Mouse (Mus musculus) CH12.LX (cell line): ENCODE measurements around the gene Brinp2. TPM values are rescaled to one million over a fixed set of nuclear protein-coding genes. Genes with fewer than 3 reads are reported as not detected.

ENCODE experiments used
- DNase-seq: peaks from one replicate; pipeline ENCODE4 v3.0.0-alpha.2; 2013; ENCODE audit errors: extremely low read depth
- H3K27ac ChIP-seq: 2 replicates; pipeline ENCODE4 v1.5.1; 2012; ENCODE audit warnings: low read depth, mild to moderate bottlenecking, control low read depth, moderate library complexity; ENCODE audit not compliant: insufficient read depth
- H3K27me3 ChIP-seq: replicated peaks from 2 replicates; pipeline ENCODE3; 2012; ENCODE audit warnings: inconsistent platforms
- H3K36me3 ChIP-seq, 2 experiments: replicated peaks in 1 of 2; 2 replicates each; pipeline versions ENCODE3 to v1.6.1; 2012; ENCODE audit warnings: inconsistent platforms in 1 of 2, low read length in 1 of 2, mild to moderate bottlenecking in 1 of 2, mixed read lengths in 1 of 2, moderate library complexity in 1 of 2; ENCODE audit not compliant: control insufficient read depth in 1 of 2, insufficient read depth in 1 of 2
- H3K4me1 ChIP-seq, 2 experiments: 2 replicates each; pipeline ENCODE4 v1.6.1; 2012; ENCODE audit warnings: inconsistent platforms in 1 of 2, moderate library complexity in 1 of 2; ENCODE audit not compliant: insufficient read depth in 2 of 2, control insufficient read depth in 1 of 2
- H3K4me2 ChIP-seq: 2 replicates; pipeline ENCODE4 v1.6.1; 2012; ENCODE audit warnings: low read depth, mild to moderate bottlenecking, control low read depth; ENCODE audit not compliant: poor library complexity, insufficient read depth, severe bottlenecking
- H3K4me3 ChIP-seq, 3 experiments: fragments of 150-350 bp in 1 of 3; sonication (generic) in 1 of 3; replicated peaks in 1 of 3; 2 replicates each; pipeline versions ENCODE3 to v1.5.1; 2011 to 2012; ENCODE audit warnings: low read depth in 2 of 3, low read length in 2 of 3, mild to moderate bottlenecking in 2 of 3, moderate library complexity in 2 of 3, control low read depth in 1 of 3, improper control_type of control experiment in 1 of 3, inconsistent platforms in 1 of 3, mixed read lengths in 1 of 3; ENCODE audit not compliant: poor library complexity in 1 of 3
- H3K79me2 ChIP-seq: replicated peaks from 2 replicates; pipeline ENCODE4 v1.6.1; 2012; ENCODE audit warnings: mild to moderate bottlenecking, moderate library complexity; ENCODE audit not compliant: control insufficient read depth, poor library complexity, insufficient read depth, severe bottlenecking; ENCODE audit errors: extremely low read depth
- H3K9ac ChIP-seq: 2 replicates; pipeline ENCODE4 v1.6.1; 2012; ENCODE audit warnings: low read depth, mild to moderate bottlenecking, control low read depth, moderate library complexity; ENCODE audit not compliant: insufficient read depth
- H3K9me3 ChIP-seq: replicated peaks from 2 replicates; pipeline ENCODE3; 2012; ENCODE audit warnings: low read length, inconsistent platforms, mixed read lengths
- BHLHE40 ChIP-seq: IDR thresholded peaks from 2 replicates; pipeline ENCODE4 v1.6.1; 2011; ENCODE audit warnings: mild to moderate bottlenecking, low read depth, low read length, improper control_type of control experiment
- CTCF ChIP-seq, 2 experiments: IDR thresholded peaks in 1 of 2; conservative IDR thresholded peaks in 1 of 2; 2 replicates each; pipeline ENCODE4 v1.5.1; 2011 to 2012; ENCODE audit warnings: low read depth in 2 of 2, low read length in 2 of 2, improper control_type of control experiment in 1 of 2, inconsistent platforms in 1 of 2, mild to moderate bottlenecking in 1 of 2, moderate library complexity in 1 of 2
- E2F4 ChIP-seq: IDR thresholded peaks from 2 replicates; pipeline ENCODE4 v1.6.1; 2011; ENCODE audit warnings: low read depth, low read length, improper control_type of control experiment; ENCODE audit not compliant: insufficient replicate concordance
- ELF1 ChIP-seq: IDR thresholded peaks from 2 replicates; pipeline ENCODE4 v1.6.1; 2014; ENCODE audit warnings: low read depth, mild to moderate bottlenecking, inconsistent platforms, low read length, improper control_type of control experiment
- JUN ChIP-seq: IDR thresholded peaks from 2 replicates; pipeline ENCODE4 v1.6.1; 2011; ENCODE audit warnings: low read depth, mild to moderate bottlenecking, low read length, improper control_type of control experiment, moderate library complexity; ENCODE audit not compliant: insufficient read depth
- JUND ChIP-seq: conservative IDR thresholded peaks from 2 replicates; pipeline ENCODE4 v1.6.1; 2011; ENCODE audit warnings: low read depth, low read length, improper control_type of control experiment
- MAZ ChIP-seq: IDR thresholded peaks from 2 replicates; pipeline ENCODE4 v1.6.1; 2012; ENCODE audit warnings: low read depth, mild to moderate bottlenecking, inconsistent platforms, low read length, improper control_type of control experiment, moderate library complexity
- PAX5 ChIP-seq: IDR thresholded peaks from 2 replicates; pipeline ENCODE4 v1.6.1; 2012; ENCODE audit warnings: low read length, inconsistent platforms, mixed read lengths
- POLR2A ChIP-seq: IDR thresholded peaks from 2 replicates; pipeline ENCODE4 v1.6.1; 2011; ENCODE audit warnings: low read depth, mild to moderate bottlenecking, improper control_type of control experiment, low read length
- RAD21 ChIP-seq: IDR thresholded peaks from 2 replicates; pipeline ENCODE4 v1.6.1; 2011; ENCODE audit warnings: low read depth, mild to moderate bottlenecking, low read length, improper control_type of control experiment, moderate library complexity
- RCOR1 ChIP-seq: conservative IDR thresholded peaks from 2 replicates; pipeline ENCODE4 v1.6.1; 2012; ENCODE audit warnings: low read depth, mild to moderate bottlenecking, inconsistent platforms, low read length, improper control_type of control experiment
- SMC3 ChIP-seq: IDR thresholded peaks from 2 replicates; pipeline ENCODE4 v1.6.1; 2011; ENCODE audit warnings: low read depth, low read length, improper control_type of control experiment
- UBTF ChIP-seq: IDR thresholded peaks from 2 replicates; pipeline ENCODE4 v1.6.1; 2012; ENCODE audit warnings: low read depth, mild to moderate bottlenecking, inconsistent platforms, low read length, improper control_type of control experiment, moderate library complexity
- dilution Hi-C: fragments of 300-500 bp; cut with MboI; formaldehyde crosslinking; loops from 2 replicates; pipeline ENCODE4 v1.14.3; 2020; ENCODE audit warnings: low sequenced_read_pairs; ENCODE audit not compliant: extremely low pct_unique_long_range_greater_than_20kb, extremely low pct_ligation_motif_present
- in situ Hi-C: fragments of 300-500 bp; cut with MboI; formaldehyde crosslinking; loops from 3 replicates; pipeline ENCODE4 v1.14.3; 2019; ENCODE audit warnings: low sequenced_read_pairs, low pct_ligation_motif_present, low pct_unique_long_range_greater_than_20kb, mixed read lengths
- polyA plus RNA-seq: library from polyadenylated mRNA; unstranded; fragments of >175 nt; gene quantifications from 2 replicates; pipeline ENCODE4 v1.2.1, GENCODE M21; 2012; ENCODE audit warnings: low read depth; ENCODE audit not compliant: insufficient read length
- total RNA-seq, 2 experiments: library from RNA; depleted of rRNA; stranded (reverse); fragments of 300-350 nt in 1 of 2; fragments of >200 nt in 1 of 2; gene quantifications; 2 replicates each; pipeline ENCODE4 v1.2.3; 2012 to 2014

Gene Brinp2
- total and polyA plus RNA-seq, 3 experiments: 0.04 to 0.26 (median 0.05) TPM

DNA sequence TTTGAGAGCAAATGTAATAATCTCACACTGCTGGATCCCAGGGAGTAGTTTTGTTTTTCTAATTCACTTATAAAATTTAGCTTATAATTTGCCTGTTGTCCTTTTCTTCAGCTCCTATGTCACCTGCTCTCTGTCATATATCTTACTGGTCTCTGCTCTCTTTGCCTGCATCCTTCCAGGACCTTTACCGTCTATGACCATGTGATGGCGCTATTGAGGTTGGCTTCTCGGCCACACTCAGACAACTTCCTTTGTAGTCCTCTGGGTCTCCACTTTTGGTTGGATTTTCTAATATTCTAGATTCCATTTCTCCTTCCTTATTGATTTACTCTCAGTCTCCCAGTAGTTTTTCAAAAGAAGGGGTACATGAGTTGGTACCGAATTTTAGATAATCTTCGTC, 141.4 kb downstream of the Brinp2 start:
- in situ Hi-C loops (no loop called here), dilution Hi-C loops (no loop called here)
- Histone ChIP-seq H3K36me3 (no peaks in the 10 kb centered on the region), H3K79me2 (no peaks in the 10 kb centered on the region), H3K9ac (no peak overlapping the region), H3K4me3 (no peak overlapping the region), H3K27ac (no peak overlapping the region), H3K9me3 (no peaks in the 10 kb centered on the region)
- TF ChIP-seq POLR2A: no peak
- peak; percentile 64 for TF ChIP-seq SMC3
- peak; percentile 62 to 68 for TF ChIP-seq CTCF (conservative IDR thresholded peaks at IDR 0.05 in 1 of 2, IDR thresholded peaks at IDR 0.05 in 1 of 2; ENCODE audit: low read depth in 2 of 2, low read length in 2 of 2)
- TF ChIP-seq RAD21: peak; percentile 55
- no peak for TF ChIP-seq JUND
- TF ChIP-seq, all 38 proteins: peak for 3
- H3K4me2 ChIP-seq: no peak overlapping the region
- DNase-seq: peak; percentile 55
- H3K4me1 ChIP-seq: peaks cover 0 to 26% of the 10 kb centered on the region in 2 experiments; a peak in 2 of 4 replicates
- no peaks in the 10 kb centered on the region for H3K27me3 ChIP-seq

GRCm38 (mm10) chr1:158213736-158214135, 142.4 kb downstream of the Brinp2 start:
- H3K4me3 ChIP-seq: no peak overlapping the region
- H3K36me3 ChIP-seq: no peaks in the 10 kb centered on the region
- H3K27me3 ChIP-seq: no peaks in the 10 kb centered on the region
- no peaks in the 10 kb centered on the region for H3K79me2 ChIP-seq
- dilution Hi-C loops: no loop called here
- no peak for DNase-seq
- peaks cover 0 to 16% of the 10 kb centered on the region in 2 experiments; a peak in 2 of 4 replicates for H3K4me1 ChIP-seq
- in situ Hi-C loops: no loop called here
- H3K9me3 ChIP-seq: no peaks in the 10 kb centered on the region
- TF ChIP-seq BHLHE40 (no peak), E2F4 (no peak), PAX5 (no peak), RCOR1 (no peak), POLR2A (no peak), MAZ (no peak), UBTF (no peak), JUN (no peak), SMC3 (no peak)
- TF ChIP-seq, all 38 proteins: peak for 0
- no peak overlapping the region for H3K27ac ChIP-seq
- no peak overlapping the region for H3K9ac ChIP-seq
- no peak overlapping the region for H3K4me2 ChIP-seq

DNA sequence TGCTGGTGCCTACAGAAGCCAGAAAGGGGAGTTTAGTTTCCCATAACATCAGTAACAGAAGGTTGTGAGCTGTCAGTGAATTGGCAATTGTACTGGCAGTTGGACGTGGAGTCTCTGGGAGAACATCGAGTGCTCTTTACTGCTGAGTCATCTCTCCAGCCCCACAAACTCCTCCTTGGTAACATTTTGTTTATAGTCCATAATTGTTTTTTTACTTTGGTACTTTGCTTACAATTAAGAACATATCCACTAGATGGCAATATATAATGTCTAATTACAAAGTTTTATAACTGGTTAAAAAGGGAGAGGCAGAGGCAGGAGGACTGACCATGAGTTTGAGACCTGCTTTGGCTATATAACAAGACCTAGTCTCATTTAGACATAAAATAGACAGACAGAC, 148.5 kb downstream of the Brinp2 start:
- dilution Hi-C loops (no loop called here), in situ Hi-C loops (no loop called here)
- Histone ChIP-seq H3K36me3 (no peaks in the 10 kb centered on the region), H3K27me3 (no peaks in the 10 kb centered on the region), H3K4me2 (no peak overlapping the region), H3K4me1 (no peaks in the 10 kb centered on the region), H3K9me3 (no peaks in the 10 kb centered on the region), H3K4me3 (no peak overlapping the region), H3K79me2 (no peaks in the 10 kb centered on the region), H3K27ac (no peak overlapping the region), H3K9ac (no peak overlapping the region)
- DNase-seq: no peak
- TF ChIP-seq ELF1 (no peak), RAD21 (peak; percentile 9; the same call in 1 of the 2 replicates)
